In genomic region chrX:96256509-96256908, GRCm38 (mm10) we compare ENCODE assay signal across 28 mouse cellular contexts. TPM values are rescaled to one million over a fixed set of nuclear protein-coding genes. Genes with fewer than 3 reads are reported as not detected.
"Had no signal": no experiment of that assay in that cellular context is flagged by ENCODE, and none has a peak within 500 bp of the region (broad histone marks: within the 10 kb centered on the region; RNA-seq: fewer than 3 reads in every experiment).

No protein-coding gene starts in this region.

- H3K9ac ChIP-seq: kidney, embryonic 15.5 days; limb, embryonic 12.5 days; limb, embryonic 15.5 days; liver, embryonic 12.5 days; liver, embryonic 15.5 days; midbrain, embryonic 13.5 days; neural tube, embryonic 12.5 days; neural tube, embryonic 15.5 days; stomach, embryonic 15.5 days had no signal

- H3K4me1 ChIP-seq: kidney, embryonic 15.5 days; limb, embryonic 12.5 days; limb, embryonic 15.5 days; liver, embryonic 12.5 days; liver, embryonic 15.5 days; megakaryocyte, embryonic 14.5 days; midbrain, embryonic 10.5 days; midbrain, embryonic 13.5 days; neural tube, embryonic 12.5 days; neural tube, embryonic 15.5 days; stomach, embryonic 15.5 days had no signal

- H3K27ac ChIP-seq: kidney, embryonic 15.5 days; limb, embryonic 12.5 days; limb, embryonic 15.5 days; liver, embryonic 12.5 days; liver, embryonic 15.5 days; midbrain, embryonic 10.5 days; midbrain, embryonic 13.5 days; neural tube, embryonic 12.5 days; neural tube, embryonic 15.5 days; stomach, embryonic 15.5 days had no signal

- H3K4me3 ChIP-seq: kidney, embryonic 15.5 days; limb, embryonic 12.5 days; limb, embryonic 15.5 days; liver, embryonic 12.5 days; liver, embryonic 15.5 days; megakaryocyte, embryonic 14.5 days; midbrain, embryonic 10.5 days; midbrain, embryonic 13.5 days; neural tube, embryonic 12.5 days; neural tube, embryonic 15.5 days; stomach, embryonic 15.5 days had no signal

- H3K9me3 ChIP-seq: kidney, embryonic 15.5 days; limb, embryonic 12.5 days; limb, embryonic 15.5 days; liver, embryonic 12.5 days; liver, embryonic 15.5 days; megakaryocyte, embryonic 14.5 days; midbrain, embryonic 10.5 days; midbrain, embryonic 13.5 days; neural tube, embryonic 12.5 days; neural tube, embryonic 15.5 days; stomach, embryonic 15.5 days had no signal

- DNase-seq: kidney, adult 8-10 months; kidney, postnatal 10 days; kidney, postnatal 36 days; left cerebral cortex, postnatal 4 days; lung, adult 2 months; right cerebral cortex, adult 18-20 months; right cerebral cortex, postnatal 14 days; right cerebral cortex, postnatal 4 days; thymus, postnatal 25 days had no signal

- H3K4me2 ChIP-seq: kidney, embryonic 15.5 days; limb, embryonic 12.5 days; limb, embryonic 15.5 days; liver, embryonic 12.5 days; liver, embryonic 15.5 days; midbrain, embryonic 13.5 days; neural tube, embryonic 12.5 days; neural tube, embryonic 15.5 days; stomach, embryonic 15.5 days had no signal

- H3K36me3 ChIP-seq: kidney, embryonic 15.5 days; limb, embryonic 12.5 days; limb, embryonic 15.5 days; liver, embryonic 12.5 days; liver, embryonic 15.5 days; midbrain, embryonic 10.5 days; midbrain, embryonic 13.5 days; neural tube, embryonic 12.5 days; neural tube, embryonic 15.5 days; stomach, embryonic 15.5 days had no signal

- ATAC-seq: intestine, postnatal 0 days; liver, embryonic 12.5 days; midbrain, embryonic 13.5 days had no signal

- H3K27me3 ChIP-seq: kidney, embryonic 15.5 days; limb, embryonic 12.5 days; limb, embryonic 15.5 days; liver, embryonic 12.5 days; liver, embryonic 15.5 days; midbrain, embryonic 13.5 days; neural tube, embryonic 12.5 days; neural tube, embryonic 15.5 days; stomach, embryonic 15.5 days had no signal

RNA-seq across cellular contexts. Expression of gene Vsig4, which starts 36.7 kb away (rescaled TPM):
- total RNA-seq: layer of hippocampus, adult 8-10 months; layer of hippocampus, postnatal 14 days; left cerebral cortex, adult 8-10 months; left cerebral cortex, postnatal 14 days; left cerebral cortex, postnatal 4 days; midbrain, postnatal 0 days had no signal
- polyA plus RNA-seq: intestine, postnatal 0 days; kidney, embryonic 15.5 days; limb, embryonic 12.5 days; limb, embryonic 15.5 days; liver, embryonic 12.5 days; lung, adult 2 months; lung, embryonic 16.5 days; midbrain, embryonic 10.5 days; midbrain, embryonic 13.5 days; midbrain, postnatal 0 days; neural tube, embryonic 12.5 days; neural tube, embryonic 15.5 days; stomach, embryonic 15.5 days; thymus, postnatal 0 days had no signal
